Mouse (Mus musculus) layer of hippocampus, adult 2 months (tissue): ENCODE measurements around the gene Hoxd13. TPM values are rescaled to one million over a fixed set of nuclear protein-coding genes. Genes with fewer than 3 reads are reported as not detected.

ENCODE experiments used
- DNase-seq, 2 experiments: peaks; one replicate each; pipeline ENCODE4 v3.0.0; 2022; ENCODE audit warnings: low spot score in 2 of 2
- H3K27ac ChIP-seq: fragments of 200-600 bp; 2 replicates; pipeline ENCODE4 v1.8.1; 2022
- H3K4me3 ChIP-seq: fragments of 200-600 bp; 2 replicates; pipeline ENCODE4 v1.8.1; 2022; ENCODE audit warnings: mild to moderate bottlenecking
- CTCF ChIP-seq: fragments of 200-600 bp; conservative IDR thresholded peaks from 2 replicates; pipeline ENCODE4 v1.8.1; 2022; ENCODE audit warnings: antibody characterized with exemption, mild to moderate bottlenecking, moderate library complexity
- total RNA-seq, 2 experiments: library from RNA; stranded (reverse); gene quantifications; 2 replicates each; pipeline ENCODE4 v1.2.3; 2021

Gene Hoxd13
- total RNA-seq, 2 experiments from 2014 or later = not detected

- H3K27ac ChIP-seq = no peak within 1 kb of the TSS
- no peak within 1 kb of the TSS for H3K4me3 ChIP-seq
- DNase-seq = no peak
- no peak for TF ChIP-seq CTCF
These were observed 10.9 kb downstream of the Hoxd13 start, which contains the start of gene Hoxd11 for GRCm38 (mm10) chr2:74678891-74679595. Gene Hoxd11, plus strand, starts transcription at chr2:74679557.

DNA sequence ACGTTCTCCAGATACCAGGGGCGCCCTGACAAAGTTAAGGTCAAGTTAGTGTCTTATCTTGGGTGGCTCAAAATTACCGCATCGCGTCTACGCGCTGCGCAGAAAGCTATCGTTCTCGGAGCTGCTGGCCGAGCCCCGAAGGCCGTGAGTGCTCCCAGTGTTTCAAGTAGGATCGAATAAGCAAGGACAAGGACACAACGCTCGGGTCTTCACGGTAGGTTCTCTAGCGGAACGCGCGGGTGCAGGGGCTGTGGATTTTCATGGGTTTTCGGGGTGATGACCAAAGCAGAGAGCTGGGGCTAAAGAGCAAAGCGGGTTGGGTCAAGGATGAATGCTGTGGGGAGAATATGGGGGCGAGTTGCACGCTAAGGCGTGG lies 11.5 kb downstream of the Hoxd13 start:
- no peak overlapping the region for H3K27ac ChIP-seq
- H3K4me3 ChIP-seq = no peak overlapping the region
- TF ChIP-seq CTCF = no peak
- no peak for DNase-seq

GRCm38 (mm10) chr2:74679980-74680379 lies 11.9 kb downstream of the Hoxd13 start:
- Histone ChIP-seq H3K4me3 (no peak overlapping the region), H3K27ac (no peak overlapping the region)
- DNase-seq = no peak
- no peak for TF ChIP-seq CTCF

DNA sequence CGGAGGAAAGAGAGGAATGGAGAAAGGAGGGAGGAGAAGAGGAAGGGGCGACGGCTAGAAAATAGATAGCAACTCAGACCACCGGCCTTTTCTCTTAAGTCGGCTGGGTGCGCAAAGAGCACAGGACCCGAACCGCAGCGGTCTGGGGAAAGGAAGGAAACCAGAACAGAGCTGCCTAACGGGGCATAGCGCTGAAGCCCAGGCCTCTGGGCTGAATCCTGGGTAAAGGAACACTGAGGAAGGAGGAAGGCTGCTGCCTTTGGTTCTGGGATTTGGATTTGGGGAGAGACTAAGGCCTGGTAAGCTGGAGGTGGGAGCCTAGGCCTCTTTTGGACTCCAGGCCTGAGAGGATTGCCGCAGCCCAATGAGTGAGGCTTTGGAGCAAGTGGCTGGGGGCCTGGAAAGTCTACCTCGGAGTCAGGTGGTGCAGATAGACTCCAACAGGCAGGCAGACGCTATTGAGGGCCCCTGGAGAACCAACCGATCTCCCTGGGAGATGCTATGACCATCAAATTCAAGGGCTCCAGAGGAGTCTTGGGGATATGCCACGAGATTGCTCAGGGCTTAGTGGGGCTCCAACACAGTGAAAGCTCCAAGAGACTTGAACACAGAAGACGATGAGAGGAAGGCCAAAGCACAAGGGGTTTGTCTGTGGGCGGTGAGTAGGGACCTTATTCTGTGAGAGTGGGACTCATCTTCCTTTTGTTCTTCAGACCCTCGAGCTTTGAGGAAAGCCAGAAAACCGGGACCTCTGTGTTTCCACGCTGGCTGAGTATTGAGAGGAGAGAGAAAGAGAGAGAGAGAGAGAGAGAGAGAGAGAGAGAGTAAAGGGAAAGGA lies 12.7 kb downstream of the Hoxd13 start:
- DNase-seq = no peak
- TF ChIP-seq CTCF = no peak
- Histone ChIP-seq H3K4me3 (no peak overlapping the region), H3K27ac (no peak overlapping the region)

GRCm38 (mm10) chr2:74681594-74682531 lies 13.8 kb downstream of the Hoxd13 start:
- no peak overlapping the region for H3K27ac ChIP-seq
- no peak for TF ChIP-seq CTCF
- no peak overlapping the region for H3K4me3 ChIP-seq
- DNase-seq = no peak

GRCm38 (mm10) chr2:74682796-74683195 lies 14.7 kb downstream of the Hoxd13 start:
- H3K27ac ChIP-seq = no peak overlapping the region
- no peak overlapping the region for H3K4me3 ChIP-seq
- no peak for DNase-seq
- TF ChIP-seq CTCF = no peak

DNA sequence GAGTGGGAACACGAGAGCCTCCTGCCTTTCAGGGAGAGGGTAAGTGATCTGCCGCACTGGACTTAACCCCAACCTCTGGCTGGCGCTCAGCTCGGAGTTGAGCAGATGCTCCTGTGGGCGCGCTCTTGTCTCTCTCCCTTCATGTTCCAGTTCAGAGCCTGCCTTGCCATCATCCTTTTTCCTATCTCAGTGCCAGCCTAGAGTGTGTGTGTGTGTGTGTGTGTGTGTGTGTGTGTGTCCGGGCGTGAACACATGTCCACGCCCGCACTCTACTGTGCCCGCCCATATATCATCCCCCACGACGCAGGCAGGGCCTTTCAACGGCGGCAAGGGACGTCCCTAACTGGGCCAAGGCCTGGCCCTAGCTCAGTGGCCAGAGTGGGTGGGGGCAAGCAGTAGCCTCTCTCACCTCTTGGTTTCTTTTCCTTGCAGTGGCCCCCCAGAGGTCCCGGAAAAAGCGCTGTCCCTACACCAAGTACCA lies 15.4 kb downstream of the Hoxd13 start:
- no peak for DNase-seq
- Histone ChIP-seq H3K4me3 (no peak overlapping the region), H3K27ac (no peak overlapping the region)
- no peak for TF ChIP-seq CTCF

DNA sequence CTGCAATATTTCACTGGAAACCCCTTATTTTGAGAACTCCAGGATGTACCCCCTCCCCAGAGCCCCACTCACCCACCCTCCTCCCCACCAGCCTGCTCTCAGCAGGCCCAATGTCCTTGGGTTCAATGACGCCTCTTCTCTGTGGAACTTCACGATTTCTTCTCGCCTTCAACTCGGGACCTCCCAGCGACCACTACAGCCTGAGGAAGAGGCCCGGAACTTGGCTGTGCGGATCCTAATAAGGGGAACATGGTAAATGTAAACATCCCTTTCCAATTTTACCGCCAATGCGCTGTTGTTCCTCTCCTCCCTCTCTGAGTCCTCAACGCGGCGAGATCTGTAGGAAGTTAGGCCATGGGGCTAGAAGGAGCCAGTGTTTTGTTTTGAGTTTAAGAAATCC lies 16.0 kb downstream of the Hoxd13 start:
- TF ChIP-seq CTCF = no peak
- no peak for DNase-seq
- no peak overlapping the region for H3K27ac ChIP-seq

GRCm38 (mm10) chr2:74685059-74685603 lies 17.0 kb downstream of the Hoxd13 start:
- H3K27ac ChIP-seq = no peak overlapping the region
- no peak for TF ChIP-seq CTCF

More for the DNA sequence above, 16.0 kb downstream of the Hoxd13 start:
- H3K4me3 ChIP-seq = no peak overlapping the region

GRCm38 (mm10) chr2:74686301-74686987 lies 18.3 kb downstream of the Hoxd13 start:
- H3K4me3 ChIP-seq = no peak overlapping the region
- no peak overlapping the region for H3K27ac ChIP-seq
- DNase-seq = peak in 1 of 2 experiments; percentile 44
- peak; percentile 76 for TF ChIP-seq CTCF

More at GRCm38 (mm10) chr2:74685059-74685603, 17.0 kb downstream of the Hoxd13 start:
- H3K4me3 ChIP-seq = no peak overlapping the region
- DNase-seq = no peak

DNA sequence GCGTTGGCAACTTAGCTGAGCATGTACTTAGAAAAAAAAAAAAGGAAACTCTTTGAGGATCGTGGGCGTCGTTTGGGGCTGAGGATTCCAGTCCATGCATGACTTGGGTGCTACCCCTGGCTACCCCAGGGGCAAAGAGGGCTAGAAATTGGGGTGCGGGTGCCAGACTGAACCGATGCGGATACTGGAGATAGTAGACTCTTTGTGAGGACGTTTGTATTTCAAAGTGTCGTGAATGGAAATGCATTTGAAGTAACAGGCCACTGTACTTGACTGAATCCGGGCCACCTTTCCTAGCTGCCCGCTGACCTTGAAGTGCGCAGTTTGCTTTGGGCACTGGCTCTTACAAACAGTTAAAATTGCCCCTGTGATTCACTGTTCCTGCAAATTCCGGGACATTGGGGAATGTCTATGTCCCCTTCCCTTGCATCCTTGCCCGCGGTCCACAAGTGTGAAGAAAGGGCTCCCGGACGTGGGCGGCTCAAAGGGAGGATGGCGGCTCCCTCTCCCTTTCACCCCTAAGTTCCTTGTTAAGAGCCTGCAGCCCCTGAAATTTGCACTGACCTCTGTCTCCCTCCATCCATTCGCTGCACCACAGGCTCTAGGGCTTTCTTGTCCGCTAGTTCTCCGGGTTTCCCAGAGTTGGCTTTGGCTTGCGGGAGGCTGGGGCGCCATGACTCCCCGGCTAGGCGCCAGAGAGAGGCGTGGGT lies 19.0 kb downstream of the Hoxd13 start:
- no peak for DNase-seq
- H3K27ac ChIP-seq = no peak overlapping the region
- TF ChIP-seq CTCF = no peak
- no peak overlapping the region for H3K4me3 ChIP-seq
